Mouse (Mus musculus): Measurements from ENCODE around the gene Bora. TPM values are rescaled to one million over a fixed set of nuclear protein-coding genes. Genes with fewer than 3 reads are reported as not detected.

Gene Bora
- total and polyA plus RNA-seq, 2 experiments from 2014 or later: 8.2 to 13.3 TPM

DNA sequence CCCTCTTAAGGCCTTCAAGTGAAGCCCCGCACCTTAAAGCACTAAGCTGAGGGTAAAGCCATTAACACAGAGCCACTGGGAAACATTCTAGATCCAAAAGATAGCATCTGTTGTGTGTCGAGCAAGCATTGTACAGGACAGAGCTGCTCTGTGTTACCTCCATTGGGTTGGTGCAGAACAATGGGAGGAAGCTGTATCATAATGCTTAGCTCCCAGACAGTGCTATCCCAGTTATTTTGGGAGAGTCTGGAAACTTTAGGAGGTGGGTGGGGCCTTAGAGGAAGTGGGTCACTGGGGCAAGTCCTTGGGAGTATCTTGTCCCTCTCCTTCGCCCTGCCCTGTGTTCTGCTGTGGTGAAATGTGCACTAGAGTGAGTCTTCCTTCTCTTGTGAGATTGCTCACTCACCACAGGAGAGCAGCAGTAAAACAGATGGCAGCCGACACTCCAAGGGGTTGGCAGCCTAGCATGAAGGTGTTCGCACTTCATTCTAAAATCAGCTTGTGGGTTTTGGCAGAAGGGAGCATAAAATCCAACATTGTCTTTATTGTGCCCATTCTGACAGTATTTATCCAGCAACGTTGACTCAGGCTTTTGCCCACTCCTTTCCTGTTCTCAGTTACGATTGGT lies 13.1 kb downstream of the Bora start:
- WGBS: 74% methylated on average over 7 of the region's 7 CpGs
- H3K36me3 ChIP-seq (ENCODE audit: insufficient read depth, low read length): no peaks in the 10 kb centered on the region; the same call in 1 of the 2 replicates
- no peaks in the 10 kb centered on the region for H3K4me1 ChIP-seq (ENCODE audit: insufficient read depth, low read length)
- H3K27ac ChIP-seq: no peak overlapping the region
- ATAC-seq: no peak
- H3K4me3 ChIP-seq (ENCODE audit: low read length): no peak overlapping the region
- H3K4me2 ChIP-seq (ENCODE audit: low read depth, low read length): no peak overlapping the region
- no peak for DNase-seq (ENCODE audit: low spot score)
- H3K9ac ChIP-seq (replicated peaks; ENCODE audit: low read length): no peak overlapping the region
- no peaks in the 10 kb centered on the region for H3K27me3 ChIP-seq (ENCODE audit: insufficient read depth, low read length)
- H3K9me3 ChIP-seq (ENCODE audit: low read length): no peaks in the 10 kb centered on the region
- TF ChIP-seq CTCF (IDR thresholded peaks at IDR 0.05; ENCODE audit: low read depth): no peak

DNA sequence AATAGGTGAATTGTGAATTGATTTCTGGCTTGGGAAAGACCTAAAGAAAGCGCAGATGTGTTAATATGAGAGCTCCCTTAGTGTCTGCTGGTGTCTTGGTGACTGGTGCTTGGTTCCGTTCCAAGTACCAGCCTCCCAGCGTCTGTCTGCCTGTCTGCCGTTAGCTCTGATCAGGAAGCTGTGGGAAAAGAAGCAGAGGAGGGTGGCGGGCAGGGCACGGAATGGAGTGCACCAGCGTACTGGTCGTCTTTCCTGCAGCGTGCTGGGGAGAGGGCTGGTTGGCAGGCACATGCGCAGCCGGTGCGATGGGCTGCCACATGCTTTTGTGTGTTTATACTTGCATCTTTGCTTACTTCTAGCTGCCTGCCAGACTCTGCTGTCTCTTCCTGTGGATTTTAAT lies 14.6 kb downstream of the Bora start:
- H3K27me3 ChIP-seq (ENCODE audit: insufficient read depth, low read length): no peaks in the 10 kb centered on the region
- H3K9me3 ChIP-seq (ENCODE audit: low read length): no peaks in the 10 kb centered on the region
- no peak overlapping the region for H3K27ac ChIP-seq
- no peak overlapping the region for H3K9ac ChIP-seq (replicated peaks; ENCODE audit: low read length)
- no peaks in the 10 kb centered on the region; the same call in 1 of the 2 replicates for H3K36me3 ChIP-seq (ENCODE audit: insufficient read depth, low read length)
- DNase-seq (ENCODE audit: low spot score) (no peak), ATAC-seq (no peak)
- H3K4me2 ChIP-seq (ENCODE audit: low read depth, low read length): no peak overlapping the region
- H3K4me1 ChIP-seq (ENCODE audit: insufficient read depth, low read length): no peaks in the 10 kb centered on the region
- H3K4me3 ChIP-seq (ENCODE audit: low read length): no peak overlapping the region
- 81% methylated on average over 12 of the region's 12 CpGs for WGBS
- TF ChIP-seq CTCF (IDR thresholded peaks at IDR 0.05; ENCODE audit: low read depth): no peak

DNA sequence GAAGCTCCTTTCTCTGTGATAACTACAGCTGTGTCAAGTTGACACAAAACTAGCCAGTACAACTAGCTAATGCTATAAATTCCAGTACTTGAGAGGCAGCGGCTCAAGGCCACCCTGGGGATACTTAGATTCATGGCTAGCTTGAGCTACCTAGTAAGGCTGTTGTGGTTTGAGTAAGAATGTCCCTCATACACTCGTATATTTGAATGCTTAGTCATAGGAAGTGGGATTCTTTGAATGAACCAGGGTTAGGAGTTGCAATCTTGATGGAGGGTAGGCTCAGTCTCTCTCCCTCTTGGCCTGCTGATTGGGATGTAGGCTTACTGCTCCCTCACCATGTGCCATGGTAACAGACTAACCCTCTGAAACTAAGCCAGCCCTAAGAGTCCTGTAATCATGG lies 17.1 kb downstream of the Bora start:
- Histone ChIP-seq H3K36me3 (ENCODE audit: insufficient read depth, low read length) (no peaks in the 10 kb centered on the region; the same call in 1 of the 2 replicates), H3K9me3 (ENCODE audit: low read length) (no peaks in the 10 kb centered on the region), H3K4me1 (ENCODE audit: insufficient read depth, low read length) (no peaks in the 10 kb centered on the region), H3K4me2 (ENCODE audit: low read depth, low read length) (no peak overlapping the region), H3K27me3 (ENCODE audit: insufficient read depth, low read length) (no peaks in the 10 kb centered on the region), H3K9ac (replicated peaks; ENCODE audit: low read length) (no peak overlapping the region), H3K27ac (no peak overlapping the region), H3K4me3 (ENCODE audit: low read length) (no peak overlapping the region)
- DNase-seq (ENCODE audit: low spot score) (no peak), ATAC-seq (no peak)
- TF ChIP-seq CTCF (IDR thresholded peaks at IDR 0.05; ENCODE audit: low read depth): no peak
- 93% methylated on average over 2 of the region's 2 CpGs for WGBS

DNA sequence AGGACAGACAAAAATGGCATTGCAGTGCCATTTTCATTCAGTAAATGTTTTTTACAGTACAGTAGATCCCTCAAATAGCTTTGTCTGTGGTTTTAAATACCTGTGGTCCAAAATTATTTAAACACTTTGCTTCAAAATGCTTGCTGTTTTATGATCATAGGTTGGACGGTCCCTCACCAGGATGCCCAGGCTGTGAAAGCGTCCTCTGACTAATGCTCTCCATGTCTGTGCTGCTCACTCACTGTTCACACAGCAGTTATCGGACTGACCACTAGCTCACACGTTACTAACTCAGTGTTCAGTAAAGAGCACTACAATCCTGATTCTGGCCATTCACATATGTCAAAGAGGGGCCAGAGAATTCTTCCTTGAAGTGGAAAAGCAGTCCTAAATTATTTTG lies 25.1 kb downstream of the Bora start:
- WGBS: 91% methylated on average over 4 of the region's 4 CpGs
- no peaks in the 10 kb centered on the region for H3K4me1 ChIP-seq (ENCODE audit: insufficient read depth, low read length)
- H3K36me3 ChIP-seq (ENCODE audit: insufficient read depth, low read length): peaks cover 6% of the 10 kb centered on the region; the same call in 1 of the 2 replicates
- H3K9me3 ChIP-seq (ENCODE audit: low read length): no peaks in the 10 kb centered on the region
- no peaks in the 10 kb centered on the region for H3K27me3 ChIP-seq (ENCODE audit: insufficient read depth, low read length)
- ATAC-seq: no peak
- TF ChIP-seq CTCF (IDR thresholded peaks at IDR 0.05; ENCODE audit: low read depth): no peak
- no peak overlapping the region for H3K4me3 ChIP-seq (ENCODE audit: low read length)
- no peak for DNase-seq (ENCODE audit: low spot score)
- H3K9ac ChIP-seq (replicated peaks; ENCODE audit: low read length): no peak overlapping the region
- no peak overlapping the region for H3K4me2 ChIP-seq (ENCODE audit: low read depth, low read length)
- H3K27ac ChIP-seq: no peak overlapping the region

DNA sequence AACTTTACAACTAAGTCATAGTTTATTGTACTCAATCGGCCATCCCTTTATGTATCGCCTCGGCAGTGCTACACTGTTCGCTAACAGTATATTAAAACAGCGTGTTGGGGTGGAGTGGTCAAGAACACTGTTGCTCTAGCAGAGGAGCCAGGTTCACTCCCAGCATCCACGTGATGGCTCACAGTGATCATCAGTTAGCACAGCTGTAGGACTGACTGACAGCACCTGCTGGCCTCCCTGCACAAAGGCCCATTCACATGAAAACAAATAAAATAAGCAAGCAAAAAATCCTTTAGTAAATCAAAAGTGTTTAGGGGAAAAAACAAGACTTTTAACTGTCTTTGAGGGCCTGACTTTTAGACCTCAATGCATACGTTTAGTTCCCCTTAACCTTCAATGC lies 42.9 kb downstream of the Bora start:
- Histone ChIP-seq H3K36me3 (ENCODE audit: insufficient read depth, low read length) (peaks cover 47% of the 10 kb centered on the region), H3K4me1 (ENCODE audit: insufficient read depth, low read length) (no peaks in the 10 kb centered on the region), H3K27ac (no peak overlapping the region), H3K27me3 (ENCODE audit: insufficient read depth, low read length) (no peaks in the 10 kb centered on the region), H3K9me3 (ENCODE audit: low read length) (no peaks in the 10 kb centered on the region), H3K9ac (replicated peaks; ENCODE audit: low read length) (no peak overlapping the region), H3K4me3 (ENCODE audit: low read length) (no peak overlapping the region), H3K4me2 (ENCODE audit: low read depth, low read length) (no peak overlapping the region)
- WGBS: 92% methylated on average over 7 of the region's 7 CpGs
- no peak for ATAC-seq
- no peak for DNase-seq (ENCODE audit: low spot score)
- TF ChIP-seq CTCF (IDR thresholded peaks at IDR 0.05; ENCODE audit: low read depth): no peak

DNA sequence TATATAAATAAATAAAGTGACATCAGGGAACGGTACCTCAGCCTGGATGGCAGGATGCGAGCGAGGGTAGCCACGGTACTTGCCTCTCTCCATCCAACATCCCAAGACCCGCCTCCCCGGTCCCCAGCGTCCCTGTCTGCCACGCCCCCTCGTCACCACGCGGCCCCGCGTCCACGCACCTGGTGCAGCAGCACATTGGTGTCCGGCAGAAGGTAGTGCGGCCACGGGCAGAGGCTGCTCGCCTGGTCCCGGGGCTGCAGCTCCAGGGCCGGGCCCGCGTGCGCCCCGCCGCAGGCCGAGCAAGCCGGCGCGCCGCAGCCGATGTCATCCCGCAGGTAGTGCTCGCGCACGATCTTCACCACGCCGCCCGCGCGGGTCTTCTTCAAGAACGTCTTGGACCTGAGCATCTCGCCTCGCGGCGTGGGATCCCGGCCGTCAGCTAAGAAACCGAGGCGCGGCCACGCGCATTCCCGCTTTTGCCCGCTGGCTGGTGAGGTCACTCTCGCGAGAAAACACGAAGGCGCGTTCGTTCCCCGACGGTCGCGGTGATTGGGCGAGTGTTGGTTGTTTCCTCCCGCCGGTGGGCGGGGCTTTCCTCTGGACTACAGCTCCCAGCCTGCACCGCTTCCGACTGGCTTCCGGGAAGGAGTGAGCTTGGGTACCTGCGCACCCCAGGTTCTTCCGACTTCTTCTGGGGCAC lies 53.4 kb downstream of the Bora start, which contains the start of the genes Pibf1 and Dis3:
Pibf1 (plus strand) TSS at position 158 of the 700 bp plus-strand sequence.
Dis3 (minus strand) TSS at position 504 of the 700 bp plus-strand sequence.
- peak within 1 kb of the TSS; percentile 94 for H3K4me3 ChIP-seq (ENCODE audit: low read length)
- TF ChIP-seq CTCF (IDR thresholded peaks at IDR 0.05; ENCODE audit: low read depth): no peak
- under 1% methylated on average over 73 of the region's 73 CpGs for WGBS
- H3K36me3 ChIP-seq (ENCODE audit: insufficient read depth, low read length): peaks cover 17% of the 10 kb centered on the region; the same call in 1 of the 2 replicates
- H3K27me3 ChIP-seq (ENCODE audit: insufficient read depth, low read length): no peaks in the 10 kb centered on the region
- DNase-seq (ENCODE audit: low spot score) (peak; percentile 100), ATAC-seq (peak; percentile 99)
- H3K9ac ChIP-seq (replicated peaks; ENCODE audit: low read length): peak within 1 kb of the TSS; percentile 90
- H3K4me2 ChIP-seq (ENCODE audit: low read depth, low read length): peak within 1 kb of the TSS; percentile 76
- no peaks in the 10 kb centered on the region for H3K9me3 ChIP-seq (ENCODE audit: low read length)
- peak within 1 kb of the TSS; percentile 93 for H3K27ac ChIP-seq
- H3K4me1 ChIP-seq (ENCODE audit: insufficient read depth, low read length): 0 out of 2 replicates have a peak, but pooled peaks cover 3% of the 10 kb centered on the region

Data from hindbrain, postnatal 0 days (tissue).